Mouse (Mus musculus) v-Abl transformed pro-B cells (cell line): ENCODE results near the gene Trappc1.

Experiments used
- in situ Hi-C, 2 experiments: fragments of 400-800 bp; cut with MboI; formaldehyde crosslinking; loops; one replicate each; pipeline ENCODE4 v1.15.1; 2025; ENCODE audit not compliant: unreplicated experiment in 2 of 2

Trappc1 gene

DNA sequence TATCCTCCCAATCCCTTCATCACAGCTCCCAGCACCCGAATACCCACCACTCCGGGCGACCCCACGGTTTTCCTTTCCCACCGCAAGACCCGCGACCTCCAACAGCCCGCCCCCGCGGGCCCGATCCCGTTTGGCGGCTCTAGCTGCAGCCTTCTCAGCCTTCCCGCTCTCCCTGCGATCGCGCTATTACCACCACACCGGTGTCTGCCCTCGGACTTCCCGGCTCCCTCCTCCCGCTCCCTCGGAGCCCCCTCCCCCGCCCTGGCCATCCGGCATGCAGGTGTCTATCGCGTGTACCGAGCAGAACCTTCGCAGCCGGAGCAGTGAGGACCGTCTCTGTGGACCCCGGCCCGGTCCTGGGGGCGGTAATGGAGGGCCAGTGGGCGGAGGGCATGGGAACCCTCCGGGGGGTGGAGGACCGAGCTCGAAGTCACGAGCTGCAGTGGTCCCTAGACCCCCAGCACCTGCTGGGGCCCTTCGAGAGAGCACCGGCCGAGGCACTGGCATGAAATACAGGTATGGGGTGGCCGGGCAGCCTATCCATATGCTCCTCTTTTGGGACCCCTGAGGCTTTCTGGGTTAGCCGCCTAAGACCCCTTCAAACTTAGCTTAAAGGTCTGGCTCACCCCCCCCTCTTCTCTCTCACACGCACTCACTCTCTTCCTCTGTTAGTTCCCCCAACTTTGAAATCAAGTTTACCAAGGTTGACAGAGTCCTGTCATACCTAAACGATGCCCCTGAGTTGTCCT is 2.8 kb downstream of the Trappc1 start:
- in situ Hi-C loops = loop anchor here in 1 of 2 experiments (10.0 kb wide), 1 partner anchor 52 kb away; no protein-coding TSS in a partner anchor

DNA sequence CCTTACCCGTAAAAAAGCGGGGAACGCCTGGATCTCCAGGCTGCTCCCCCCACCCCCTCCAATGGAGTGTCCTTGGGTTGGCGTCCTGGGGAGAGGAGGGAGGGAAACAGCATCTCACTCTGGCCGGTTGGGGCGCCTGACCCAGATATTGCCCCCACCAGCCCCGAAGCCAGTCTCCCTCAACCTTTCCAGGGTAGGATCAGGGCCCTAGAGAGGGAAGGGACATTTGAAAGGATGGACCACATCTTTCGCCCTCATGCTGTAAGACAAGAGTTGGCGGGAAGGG is 3.3 kb downstream of the Trappc1 start:
- in situ Hi-C loops = loop anchor here in 1 of 2 experiments (10.0 kb wide), 1 partner anchor 52 kb away; no protein-coding TSS in a partner anchor

GRCm38 (mm10) chr11:69327648-69328047 is 3.9 kb downstream of the Trappc1 start:
- in situ Hi-C loops = loop anchor here in 1 of 2 experiments (10.0 kb wide), 1 partner anchor 53 kb away; no protein-coding TSS in a partner anchor

DNA sequence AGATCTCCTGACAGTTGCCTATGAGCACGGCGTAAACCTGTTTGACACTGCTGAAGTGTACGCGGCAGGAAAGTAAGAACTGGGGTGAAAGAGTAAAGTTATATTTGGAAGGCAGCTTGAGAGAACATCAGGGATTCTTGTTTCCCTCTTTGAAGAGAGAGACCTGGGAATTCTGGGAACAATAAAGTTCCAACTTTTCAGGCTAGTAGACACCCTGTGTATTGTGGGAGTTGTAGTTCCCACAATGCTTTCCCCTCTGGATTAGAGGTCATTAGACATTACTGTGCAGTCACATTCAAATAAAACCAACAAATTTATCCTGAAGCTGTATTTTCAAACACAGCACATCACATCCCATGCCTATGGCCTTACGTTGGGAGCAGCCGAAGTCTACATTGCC is 4.7 kb downstream of the Trappc1 start:
- in situ Hi-C loops = loop anchor here in 1 of 2 experiments (10.0 kb wide), 1 partner anchor 54 kb away; no protein-coding TSS in a partner anchor

DNA sequence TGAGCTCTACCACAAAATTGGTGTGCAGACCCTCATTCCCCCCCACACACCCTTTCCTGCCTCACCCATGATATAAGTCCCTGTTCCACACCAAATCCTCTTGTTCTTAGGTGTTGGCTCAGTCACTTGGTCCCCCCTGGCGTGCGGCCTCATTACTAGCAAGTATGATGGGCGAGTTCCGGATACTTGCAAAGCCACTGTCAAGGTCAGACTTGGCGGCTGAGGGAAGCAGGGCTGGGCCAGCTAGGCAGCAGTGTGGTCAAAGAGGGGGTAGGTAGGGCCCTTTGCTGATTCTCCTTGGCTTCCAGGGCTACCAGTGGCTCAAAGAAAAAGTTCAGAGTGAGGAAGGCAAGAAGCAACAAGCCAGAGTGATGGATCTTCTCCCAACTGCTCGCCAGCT is 7.4 kb downstream of the Trappc1 start:
- in situ Hi-C loops = loop anchor here (5.0 to 10.0 kb wide), 2 partner anchors 36 to 54 kb away; partner anchors contain the start of gene Chd3 (in 1 of the 2)

- in situ Hi-C loops = loop anchor here (5.0 to 10.0 kb wide), 2 partner anchors 35 to 53 kb away; partner anchors contain the start of gene Chd3 (in 1 of the 2)
These were observed 8.2 kb downstream of the Trappc1 start for GRCm38 (mm10) chr11:69331929-69332405.

GRCm38 (mm10) chr11:69332713-69333253 is 9.0 kb downstream of the Trappc1 start:
- in situ Hi-C loops = loop anchor here (5.0 to 10.0 kb wide), 2 partner anchors 35 to 52 kb away; partner anchors contain the start of gene Chd3 (in 1 of the 2)

DNA sequence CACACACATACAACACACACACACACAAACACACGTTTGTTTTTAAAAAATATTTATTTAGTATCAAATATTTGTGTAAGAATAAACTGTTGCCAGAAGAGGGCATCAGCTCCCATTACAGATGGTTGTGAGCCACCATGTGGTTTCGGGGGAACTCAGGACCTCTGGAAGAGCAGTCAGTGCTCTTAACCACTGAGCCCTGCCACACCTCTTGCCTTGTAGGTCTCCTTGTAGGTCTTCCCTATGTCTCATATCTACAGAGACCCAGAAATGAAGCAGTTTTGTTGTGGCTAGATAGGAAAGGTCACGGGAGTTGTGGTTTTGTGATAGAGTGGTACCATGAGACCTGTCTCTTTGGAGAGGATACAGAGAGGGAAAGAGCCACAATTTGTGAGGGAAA is 10.1 kb downstream of the Trappc1 start:
- in situ Hi-C loops = loop anchor here (5.0 to 10.0 kb wide), 2 partner anchors 33 to 51 kb away; partner anchors contain the start of gene Chd3 (in 1 of the 2)

DNA sequence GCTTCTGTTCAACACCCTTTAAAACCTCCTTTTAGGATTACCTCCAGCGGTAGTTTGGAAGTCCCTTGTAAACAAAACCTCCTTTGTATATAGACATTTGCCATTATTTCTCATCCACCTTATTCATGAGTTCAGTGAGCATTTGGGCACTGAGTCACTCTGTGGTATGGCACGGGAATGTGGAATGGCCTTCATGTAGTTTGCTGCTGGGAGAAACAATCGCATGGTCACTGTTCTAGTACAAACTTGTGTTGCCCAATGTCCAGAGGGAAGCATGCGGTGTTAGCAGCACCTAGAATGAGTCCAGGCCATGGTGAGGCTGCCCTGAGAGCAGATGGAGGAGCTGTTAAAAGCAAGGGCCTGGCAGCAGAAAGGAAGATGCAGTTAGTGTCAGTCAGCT is 11.0 kb downstream of the Trappc1 start:
- in situ Hi-C loops = loop anchor here (5.0 to 10.0 kb wide), 2 partner anchors 33 to 50 kb away; partner anchors contain the start of gene Chd3 (in 1 of the 2)

DNA sequence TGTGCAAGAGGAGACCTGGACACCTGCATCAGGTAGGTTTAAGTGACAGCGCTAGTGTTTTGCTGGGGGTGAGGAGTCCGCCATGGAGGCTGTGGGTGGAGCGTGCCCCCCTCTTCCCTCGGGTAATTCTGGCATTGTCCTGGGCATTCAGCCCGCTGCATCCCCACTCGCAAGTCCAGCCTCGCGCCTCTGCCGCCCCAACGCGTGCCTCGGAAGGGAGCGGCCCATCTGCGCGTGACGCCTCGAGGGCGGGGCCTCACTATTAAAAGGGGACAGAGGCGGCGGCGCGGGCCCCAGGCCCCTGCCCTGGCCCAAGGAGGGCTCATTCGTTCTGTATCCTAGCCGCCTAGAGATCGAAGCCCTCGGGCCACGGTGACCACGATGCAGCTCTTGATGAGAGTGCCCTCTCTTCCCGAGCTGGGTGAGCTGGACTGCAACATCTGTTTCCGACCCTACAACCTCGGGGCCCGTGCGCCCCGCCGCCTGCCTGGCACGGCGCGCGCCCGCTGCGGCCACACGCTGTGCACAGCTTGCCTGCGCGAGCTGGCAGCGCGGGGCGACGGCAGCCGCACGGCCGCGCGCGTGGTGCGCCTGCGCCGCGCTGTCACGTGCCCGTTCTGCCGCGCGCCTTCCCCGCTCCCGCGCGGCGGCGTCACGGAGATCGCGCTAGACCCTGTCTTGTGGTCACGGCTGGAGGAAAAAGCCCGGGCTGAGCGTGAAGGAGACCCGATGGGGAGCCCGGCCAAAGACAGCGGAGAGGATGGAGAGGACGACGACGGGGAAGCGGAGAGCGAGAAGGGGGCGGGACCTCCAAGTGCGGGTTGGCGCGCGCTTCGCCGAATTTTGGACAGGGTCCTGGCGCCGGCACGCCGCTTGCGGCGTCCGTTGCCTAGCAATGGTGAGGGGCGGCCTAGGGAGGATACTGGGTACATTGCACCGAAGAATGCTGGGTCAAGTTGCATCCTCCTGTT is 16.7 kb downstream of the Trappc1 start, which contains the start of gene Rnf227:
Rnf227 (plus strand) TSS at position 301 of the 971 bp plus-strand sequence.
- in situ Hi-C loops = no loop called here

- in situ Hi-C loops = no loop called here
These were observed 22.7 kb downstream of the Trappc1 start for GRCm38 (mm10) chr11:69346441-69346840.

GRCm38 (mm10) chr11:69356544-69356943 is 32.8 kb downstream of the Trappc1 start:
- in situ Hi-C loops = no loop called here

GRCm38 (mm10) chr11:69357690-69358089 is 33.9 kb downstream of the Trappc1 start:
- in situ Hi-C loops = no loop called here

DNA sequence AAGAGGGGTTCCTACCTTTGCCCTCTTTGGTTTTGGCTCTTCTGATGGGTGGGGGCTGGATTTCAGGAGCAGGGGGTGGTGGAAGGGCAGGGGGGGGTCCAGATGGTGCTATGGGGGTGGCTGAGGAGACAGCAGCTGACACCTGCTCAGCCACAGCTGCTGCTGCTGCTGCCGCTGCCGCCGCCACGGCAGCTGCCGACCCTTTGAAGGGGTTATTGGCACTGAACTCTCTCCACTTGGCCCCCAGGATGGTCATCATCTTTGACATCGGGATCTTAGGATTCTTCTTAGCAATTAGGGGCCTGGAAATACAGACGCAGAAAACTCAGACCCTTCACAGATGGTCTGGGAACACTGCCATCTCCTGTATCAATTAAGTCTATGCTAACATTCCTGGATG is 38.2 kb downstream of the Trappc1 start:
- in situ Hi-C loops = no loop called here

GRCm38 (mm10) chr11:69362479-69362878 is 38.7 kb downstream of the Trappc1 start:
- in situ Hi-C loops = no loop called here

DNA sequence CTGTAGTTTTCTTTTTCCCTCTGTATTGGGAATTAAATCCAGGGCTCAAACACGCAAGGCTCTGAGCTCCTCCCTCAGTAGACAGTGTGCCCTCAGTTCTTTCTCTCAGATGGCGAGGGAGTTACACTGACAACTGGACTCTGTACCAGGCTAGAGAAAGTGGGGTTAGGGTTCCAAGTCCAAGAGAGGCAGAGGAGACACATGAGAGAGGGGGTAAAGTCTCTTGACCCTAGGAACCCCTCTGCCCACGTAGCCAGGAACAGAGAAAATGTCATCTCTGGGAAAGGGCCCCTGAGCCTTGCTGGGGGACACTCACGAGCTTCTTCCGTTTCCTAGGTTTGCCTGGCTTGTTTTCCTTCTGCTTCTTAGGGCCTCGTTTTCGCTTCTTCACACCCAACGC is 40.6 kb downstream of the Trappc1 start:
- in situ Hi-C loops = no loop called here

GRCm38 (mm10) chr11:69364910-69365309 is 41.1 kb downstream of the Trappc1 start:
- in situ Hi-C loops = loop anchor here in 1 of 2 experiments (5.0 kb wide), 1 partner anchor 33 kb away; no protein-coding TSS in a partner anchor

DNA sequence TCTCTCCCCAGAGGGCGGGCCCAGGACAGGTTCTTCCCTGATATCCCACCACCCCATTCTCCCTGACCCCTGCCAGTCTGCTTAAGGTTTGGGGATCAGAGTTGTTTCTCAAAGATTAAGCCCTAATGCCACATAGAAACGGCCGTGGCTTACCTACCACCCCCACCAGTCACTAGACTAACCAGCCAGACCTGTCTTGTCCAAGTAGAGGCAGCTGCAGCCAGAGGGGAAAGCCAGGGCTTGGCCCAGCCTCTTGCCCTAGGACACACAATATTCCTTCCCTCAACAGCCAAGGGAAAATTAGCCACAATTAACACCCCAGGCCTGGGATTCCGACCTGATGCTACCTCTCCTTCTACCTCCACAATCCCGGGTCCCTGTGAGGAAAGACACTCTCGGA is 41.9 kb downstream of the Trappc1 start:
- in situ Hi-C loops = loop anchor here in 1 of 2 experiments (5.0 kb wide), 1 partner anchor 33 kb away; no protein-coding TSS in a partner anchor

GRCm38 (mm10) chr11:69366157-69366854 is 42.5 kb downstream of the Trappc1 start:
- in situ Hi-C loops = loop anchor here in 1 of 2 experiments (5.0 kb wide), 1 partner anchor 34 kb away; no protein-coding TSS in a partner anchor
